Mouse (Mus musculus) liver, embryonic 11.5 days (tissue): ENCODE results near the gene Traf3. TPM values are rescaled to one million over a fixed set of nuclear protein-coding genes. Genes with fewer than 3 reads are reported as not detected.

ENCODE experiments used
- ATAC-seq: fragments of 200-750 bp; cut with Nextera tagmentation; replicated peaks from 2 replicates; pipeline ENCODE4 v1.8.0; 2017; ENCODE audit warnings: moderate number of reproducible peaks, mild to moderate bottlenecking, moderate TSS enrichment, moderate library complexity; ENCODE audit not compliant: low FRiP score
- DNase-seq: peaks from one replicate; pipeline ENCODE4 v3.0.0-alpha.2; 2017; ENCODE audit warnings: low spot score
- H3K27ac ChIP-seq: fragments of 300-500 bp; sonication (generic); 2 replicates; pipeline ENCODE4 v1.5.1; 2014; ENCODE audit warnings: mild to moderate bottlenecking, low read depth, low read length, control low read depth
- H3K27me3 ChIP-seq: fragments of 300-500 bp; sonication (generic); replicated peaks from 2 replicates; pipeline ENCODE4 v1.6.1; 2014; ENCODE audit warnings: low read length, mixed read lengths; ENCODE audit not compliant: control insufficient read depth, insufficient read depth
- H3K36me3 ChIP-seq: fragments of 300-500 bp; sonication (generic); 2 replicates; pipeline ENCODE4 v1.6.1; 2014; ENCODE audit warnings: mild to moderate bottlenecking, low read length, moderate library complexity, mixed read lengths; ENCODE audit not compliant: control insufficient read depth, insufficient read depth
- H3K4me1 ChIP-seq: fragments of 300-500 bp; sonication (generic); replicated peaks from 2 replicates; pipeline ENCODE4 v1.6.1; 2014; ENCODE audit warnings: low read length, mixed read lengths; ENCODE audit not compliant: control insufficient read depth, insufficient read depth
- H3K4me2 ChIP-seq: fragments of 300-500 bp; sonication (generic); 2 replicates; pipeline ENCODE4 v1.6.1; 2014; ENCODE audit warnings: mild to moderate bottlenecking, control low read depth, moderate library complexity
- H3K4me3 ChIP-seq: fragments of 300-500 bp; sonication (generic); 2 replicates; pipeline ENCODE4 v1.5.1; 2014; ENCODE audit warnings: low read depth, low read length, control low read depth
- H3K9ac ChIP-seq: fragments of 300-500 bp; sonication (generic); 2 replicates; pipeline ENCODE4 v1.6.1; 2014; ENCODE audit warnings: low read depth, low read length, control low read depth
- H3K9me3 ChIP-seq: fragments of 300-500 bp; sonication (generic); 2 replicates; pipeline ENCODE4 v1.6.1; 2016; ENCODE audit warnings: low read length, inconsistent platforms, mixed read lengths; ENCODE audit not compliant: control insufficient read depth
- WGBS: fragments of 180-500 bp; shearing (Covaris S2); extraction: QIAGEN DNeasy Blood & Tissue Kit; methylation state at CpG from one replicate; pipeline ENCODE4 v1.1.7; 2014; 5-methylcytosine and 5-hydroxymethylcytosine counted together
- polyA plus RNA-seq: library from polyadenylated mRNA; unstranded; fragments of >200 nt; fragmentation: Nextera tagmentation; extraction: Ambion mirVana; gene quantifications from 2 replicates; pipeline ENCODE4 v1.2.1, GENCODE M21; 2014

The Traf3 gene
- polyA plus RNA-seq, 1 experiment from 2014 or later, result 7.4 TPM

GRCm38 (mm10) chr12:111266592-111266991 is 100.4 kb downstream of the Traf3 start:
- peaks cover 30% of the 10 kb centered on the region for H3K4me1 ChIP-seq
- peaks cover 26% of the 10 kb centered on the region for H3K27me3 ChIP-seq
- no peak overlapping the region for H3K9ac ChIP-seq
- ATAC-seq, result peak; percentile 57
- DNase-seq, result no peak
- no peaks in the 10 kb centered on the region for H3K9me3 ChIP-seq
- 61% methylated on average over 12 of the region's 12 CpGs for WGBS
- peak overlapping the region; percentile 54; the same call in 1 of the 2 replicates for H3K27ac ChIP-seq
- no peak overlapping the region for H3K4me3 ChIP-seq
- H3K36me3 ChIP-seq, result 0 out of 2 replicates have a peak, but pooled peaks cover 2% of the 10 kb centered on the region
- H3K4me2 ChIP-seq, result no peak overlapping the region

- DNase-seq, result no peak
- H3K9me3 ChIP-seq, result no peaks in the 10 kb centered on the region
- peak overlapping the region; percentile 75 for H3K27ac ChIP-seq
- ATAC-seq, result peak; percentile 77
- peaks cover 31% of the 10 kb centered on the region for H3K4me1 ChIP-seq
- no peaks in the 10 kb centered on the region for H3K36me3 ChIP-seq
- no peak overlapping the region for H3K4me3 ChIP-seq
- H3K9ac ChIP-seq, result peak overlapping the region; percentile 30
- 0 out of 2 replicates have a peak overlapping the region, but pooled peaks have one; percentile 21 for H3K4me2 ChIP-seq
- peaks cover 38% of the 10 kb centered on the region for H3K27me3 ChIP-seq
- WGBS, result 56% methylated on average over 4 of the region's 4 CpGs
Measured at GRCm38 (mm10) chr12:111267673-111268325, 101.6 kb downstream of the Traf3 start.

GRCm38 (mm10) chr12:111270629-111271277 is 104.6 kb downstream of the Traf3 start, which contains the start of gene Amn:
Gene Amn (plus strand): TSS chr12:111271095.
- DNase-seq (no peak), ATAC-seq (no peak)
- Histone ChIP-seq H3K27ac (no peak within 1 kb of the TSS), H3K4me1 (peaks cover 44% of the 10 kb centered on the region), H3K4me3 (0 out of 2 replicates have a peak within 1 kb of the TSS, but pooled peaks have one; percentile 13), H3K9ac (no peak within 1 kb of the TSS), H3K36me3 (no peaks in the 10 kb centered on the region), H3K9me3 (no peaks in the 10 kb centered on the region), H3K27me3 (peaks cover 67% of the 10 kb centered on the region), H3K4me2 (peak within 1 kb of the TSS; percentile 38)
- WGBS, result 25% methylated on average over 25 of the region's 25 CpGs

- no peak for ATAC-seq
- no peak overlapping the region for H3K9ac ChIP-seq
Measured at GRCm38 (mm10) chr12:111271406-111271805, 105.2 kb downstream of the Traf3 start.

GRCm38 (mm10) chr12:111271966-111272365 is 105.8 kb downstream of the Traf3 start:
- no peaks in the 10 kb centered on the region for H3K9me3 ChIP-seq
- peak overlapping the region; percentile 38 for H3K4me2 ChIP-seq
- peaks cover 80% of the 10 kb centered on the region for H3K27me3 ChIP-seq
- WGBS, result 19% methylated on average over 8 of the region's 8 CpGs
- H3K9ac ChIP-seq, result no peak overlapping the region
- 0 out of 2 replicates have a peak overlapping the region, but pooled peaks have one; percentile 13 for H3K4me3 ChIP-seq
- H3K27ac ChIP-seq, result no peak overlapping the region
- DNase-seq (no peak), ATAC-seq (no peak)
- H3K4me1 ChIP-seq, result peaks cover 37% of the 10 kb centered on the region
- no peaks in the 10 kb centered on the region for H3K36me3 ChIP-seq

More at GRCm38 (mm10) chr12:111271406-111271805, 105.2 kb downstream of the Traf3 start:
- peak overlapping the region; percentile 38 for H3K4me2 ChIP-seq
- no peaks in the 10 kb centered on the region for H3K9me3 ChIP-seq
- H3K4me1 ChIP-seq, result peaks cover 39% of the 10 kb centered on the region
- no peaks in the 10 kb centered on the region for H3K36me3 ChIP-seq
- H3K4me3 ChIP-seq, result 0 out of 2 replicates have a peak overlapping the region, but pooled peaks have one; percentile 13
- H3K27me3 ChIP-seq, result peaks cover 74% of the 10 kb centered on the region
- DNase-seq, result no peak
- WGBS, result 5% methylated on average over 28 of the region's 28 CpGs
- no peak overlapping the region for H3K27ac ChIP-seq

GRCm38 (mm10) chr12:111272420-111272819 is 106.2 kb downstream of the Traf3 start:
- no peak overlapping the region for H3K4me2 ChIP-seq

GRCm38 (mm10) chr12:111274006-111274405 is 107.8 kb downstream of the Traf3 start:
- peaks cover 22% of the 10 kb centered on the region for H3K4me1 ChIP-seq
- no peaks in the 10 kb centered on the region for H3K36me3 ChIP-seq
- ATAC-seq (peak; percentile 22; the same call in 1 of the 2 replicates), DNase-seq (no peak)
- H3K9ac ChIP-seq, result no peak overlapping the region
- peak overlapping the region; percentile 71 for H3K4me2 ChIP-seq
- WGBS, result 5% methylated on average over 28 of the region's 28 CpGs
- no peak overlapping the region for H3K27ac ChIP-seq
- peaks cover 84% of the 10 kb centered on the region for H3K27me3 ChIP-seq
- 0 out of 2 replicates have a peak, but pooled peaks cover 3% of the 10 kb centered on the region for H3K9me3 ChIP-seq
- H3K4me3 ChIP-seq, result peak overlapping the region; percentile 44

More at GRCm38 (mm10) chr12:111272420-111272819, 106.2 kb downstream of the Traf3 start:
- DNase-seq, result peak; percentile 73
- 15% methylated on average over 12 of the region's 12 CpGs for WGBS
- H3K27me3 ChIP-seq, result peaks cover 84% of the 10 kb centered on the region
- H3K9me3 ChIP-seq, result no peaks in the 10 kb centered on the region
- H3K27ac ChIP-seq, result no peak overlapping the region
- no peak overlapping the region for H3K9ac ChIP-seq
- H3K4me1 ChIP-seq, result peaks cover 33% of the 10 kb centered on the region
- H3K4me3 ChIP-seq, result no peak overlapping the region
- no peaks in the 10 kb centered on the region for H3K36me3 ChIP-seq
- no peak for ATAC-seq

GRCm38 (mm10) chr12:111274447-111275149 is 108.4 kb downstream of the Traf3 start:
- H3K4me2 ChIP-seq, result peak overlapping the region; percentile 71
- H3K27ac ChIP-seq, result no peak overlapping the region
- ATAC-seq (no peak), DNase-seq (no peak)
- 0 out of 2 replicates have a peak, but pooled peaks cover 4% of the 10 kb centered on the region for H3K9me3 ChIP-seq
- no peaks in the 10 kb centered on the region for H3K36me3 ChIP-seq
- 0 out of 2 replicates have a peak overlapping the region, but pooled peaks have one; percentile 12 for H3K9ac ChIP-seq
- peak overlapping the region; percentile 44 for H3K4me3 ChIP-seq
- peaks cover 78% of the 10 kb centered on the region for H3K27me3 ChIP-seq
- peaks cover 22% of the 10 kb centered on the region for H3K4me1 ChIP-seq
- 5% methylated on average over 80 of the region's 80 CpGs for WGBS
